Mouse (Mus musculus) intestine, embryonic 14.5 days (tissue): ENCODE measurements around the gene Sphk2. TPM values are rescaled to one million over a fixed set of nuclear protein-coding genes. Genes with fewer than 3 reads are reported as not detected.

Experiments used
- ATAC-seq: fragments of 200-750 bp; cut with Nextera tagmentation; replicated peaks from 2 replicates; pipeline ENCODE4 v1.8.0; 2017; ENCODE audit warnings: low read depth, moderate number of reproducible peaks, moderate TSS enrichment, moderate library complexity; ENCODE audit not compliant: low FRiP score, low TSS enrichment
- DNase-seq: peaks from one replicate; pipeline ENCODE4 v3.0.0-alpha.2; 2018; ENCODE audit warnings: low spot score
- H3K27ac ChIP-seq: fragments of 300-500 bp; sonication (generic); 2 replicates; pipeline ENCODE4 v1.5.1; 2014; ENCODE audit warnings: low read depth, mild to moderate bottlenecking, control low read depth
- H3K27me3 ChIP-seq: fragments of 300-500 bp; sonication (generic); replicated peaks from 2 replicates; pipeline ENCODE4 v1.6.1; 2014; ENCODE audit warnings: low read length, control low read depth; ENCODE audit not compliant: control insufficient read depth, insufficient read depth
- H3K36me3 ChIP-seq: fragments of 300-500 bp; sonication (generic); 2 replicates; pipeline ENCODE4 v1.6.1; 2014; ENCODE audit warnings: low read length, control low read depth; ENCODE audit not compliant: control insufficient read depth, insufficient read depth
- H3K4me1 ChIP-seq: fragments of 300-500 bp; sonication (generic); replicated peaks from 2 replicates; pipeline ENCODE4 v1.6.1; 2014; ENCODE audit warnings: low read length, control low read depth, mixed read lengths; ENCODE audit not compliant: control insufficient read depth, insufficient read depth
- H3K4me2 ChIP-seq: fragments of 300-500 bp; sonication (generic); 2 replicates; pipeline ENCODE4 v1.6.1; 2014; ENCODE audit warnings: low read length
- H3K4me3 ChIP-seq: fragments of 300-500 bp; sonication (generic); 2 replicates; pipeline ENCODE4 v1.5.1; 2014; ENCODE audit warnings: low read depth, low read length, control low read depth, mixed read lengths
- H3K9ac ChIP-seq: fragments of 300-500 bp; sonication (generic); 2 replicates; pipeline ENCODE4 v1.6.1; 2014; ENCODE audit warnings: mild to moderate bottlenecking, low read length
- H3K9me3 ChIP-seq: fragments of 300-500 bp; sonication (generic); 2 replicates; pipeline ENCODE4 v1.6.1; 2016; ENCODE audit warnings: low read length, control low read depth; ENCODE audit not compliant: control insufficient read depth
- WGBS: fragments of 180-500 bp; shearing (Covaris S2); extraction: QIAGEN DNeasy Blood & Tissue Kit; methylation state at CpG from one replicate; pipeline ENCODE4 v1.1.7; 2014; 5-methylcytosine and 5-hydroxymethylcytosine counted together
- polyA plus RNA-seq: library from polyadenylated mRNA; unstranded; fragments of >200 nt; fragmentation: Nextera tagmentation; extraction: Ambion mirVana; gene quantifications from 2 replicates; pipeline ENCODE4 v1.2.1, GENCODE M21; 2014

The Sphk2 gene
- polyA plus RNA-seq, 1 experiment from 2014 or later: 28.1 TPM

DNA sequence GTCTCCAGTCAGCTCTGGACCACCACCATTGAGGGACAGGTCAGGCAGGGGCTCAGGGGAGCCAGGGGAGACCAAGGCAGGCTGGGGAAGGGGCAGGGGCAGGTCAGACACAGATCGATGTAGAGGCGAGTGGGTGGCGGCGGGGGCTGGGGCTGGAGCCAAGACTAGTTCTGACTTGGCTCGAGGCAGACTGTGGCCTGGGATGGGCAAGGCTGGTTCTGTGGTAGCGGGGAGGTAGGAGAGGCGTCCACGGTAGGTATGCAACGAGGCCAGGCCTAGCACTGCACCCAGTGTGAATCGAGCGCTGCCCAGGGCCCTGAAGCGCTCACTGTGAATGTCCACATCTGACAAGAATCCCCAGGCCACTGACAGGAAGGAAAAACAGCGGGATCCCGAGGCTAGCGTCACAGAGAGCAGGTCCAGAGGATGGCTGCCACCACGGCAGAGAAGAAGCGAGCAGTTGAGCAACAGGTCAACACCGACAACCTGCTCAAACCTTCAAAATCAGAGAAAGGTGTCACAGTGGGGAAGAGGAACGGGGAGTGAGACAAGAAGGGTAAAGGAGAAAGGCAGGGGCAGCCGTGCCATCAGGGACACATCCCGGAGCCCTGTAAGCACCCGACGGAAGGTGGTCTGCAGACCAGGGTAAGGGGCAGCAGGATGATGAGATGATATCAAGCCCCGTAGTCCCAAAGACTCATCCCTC is 6.3 kb downstream of the Sphk2 start:
- no peaks in the 10 kb centered on the region for H3K9me3 ChIP-seq
- no peak overlapping the region for H3K9ac ChIP-seq
- H3K27ac ChIP-seq: no peak overlapping the region
- WGBS: 91% methylated on average over 24 of the region's 24 CpGs
- H3K4me3 ChIP-seq: no peak overlapping the region
- DNase-seq (no peak), ATAC-seq (no peak)
- H3K4me1 ChIP-seq: peaks cover 37% of the 10 kb centered on the region
- H3K27me3 ChIP-seq: no peaks in the 10 kb centered on the region
- no peak overlapping the region for H3K4me2 ChIP-seq
- H3K36me3 ChIP-seq: peaks cover 43% of the 10 kb centered on the region

DNA sequence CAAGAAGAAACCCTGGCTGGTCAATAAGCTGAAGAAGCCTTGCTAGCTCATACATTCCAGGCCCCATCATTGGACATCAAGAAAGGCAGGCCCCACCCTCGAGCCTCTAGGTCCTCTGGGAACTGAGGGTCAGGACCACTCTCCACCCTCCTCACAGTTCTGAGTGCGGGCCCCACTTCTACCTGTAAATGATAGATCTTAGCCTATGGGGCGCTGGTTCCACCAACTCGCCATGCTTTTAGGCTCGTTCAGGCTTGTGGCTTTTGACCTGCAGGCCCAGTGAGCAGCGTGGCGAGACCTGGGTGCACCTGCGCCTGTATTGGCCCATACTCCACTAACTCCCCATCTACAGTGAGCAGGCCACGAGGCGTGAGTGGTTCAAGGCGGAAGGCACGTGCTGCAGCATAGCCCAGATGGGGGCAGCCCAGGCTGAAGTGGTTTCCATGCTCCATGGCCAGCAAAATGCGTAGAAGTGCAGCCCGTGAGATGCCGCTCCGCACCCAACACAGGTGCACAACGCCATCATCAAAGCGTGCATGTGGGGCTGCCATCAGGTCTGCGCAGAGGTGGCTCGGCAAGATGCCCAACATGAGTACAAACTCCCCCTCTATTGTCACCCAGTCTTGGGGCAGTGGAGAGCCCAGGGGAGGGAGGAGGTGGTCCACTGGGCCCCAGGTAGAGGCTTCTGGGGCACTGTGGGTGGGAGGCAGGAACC is 7.2 kb downstream of the Sphk2 start:
- 91% methylated on average over 20 of the region's 20 CpGs for WGBS
- H3K4me2 ChIP-seq: no peak overlapping the region
- DNase-seq (no peak), ATAC-seq (no peak)
- H3K4me3 ChIP-seq: no peak overlapping the region
- H3K9ac ChIP-seq: no peak overlapping the region
- no peaks in the 10 kb centered on the region for H3K9me3 ChIP-seq
- H3K36me3 ChIP-seq: peaks cover 43% of the 10 kb centered on the region
- no peak overlapping the region for H3K27ac ChIP-seq
- H3K4me1 ChIP-seq: peaks cover 35% of the 10 kb centered on the region
- no peaks in the 10 kb centered on the region for H3K27me3 ChIP-seq

DNA sequence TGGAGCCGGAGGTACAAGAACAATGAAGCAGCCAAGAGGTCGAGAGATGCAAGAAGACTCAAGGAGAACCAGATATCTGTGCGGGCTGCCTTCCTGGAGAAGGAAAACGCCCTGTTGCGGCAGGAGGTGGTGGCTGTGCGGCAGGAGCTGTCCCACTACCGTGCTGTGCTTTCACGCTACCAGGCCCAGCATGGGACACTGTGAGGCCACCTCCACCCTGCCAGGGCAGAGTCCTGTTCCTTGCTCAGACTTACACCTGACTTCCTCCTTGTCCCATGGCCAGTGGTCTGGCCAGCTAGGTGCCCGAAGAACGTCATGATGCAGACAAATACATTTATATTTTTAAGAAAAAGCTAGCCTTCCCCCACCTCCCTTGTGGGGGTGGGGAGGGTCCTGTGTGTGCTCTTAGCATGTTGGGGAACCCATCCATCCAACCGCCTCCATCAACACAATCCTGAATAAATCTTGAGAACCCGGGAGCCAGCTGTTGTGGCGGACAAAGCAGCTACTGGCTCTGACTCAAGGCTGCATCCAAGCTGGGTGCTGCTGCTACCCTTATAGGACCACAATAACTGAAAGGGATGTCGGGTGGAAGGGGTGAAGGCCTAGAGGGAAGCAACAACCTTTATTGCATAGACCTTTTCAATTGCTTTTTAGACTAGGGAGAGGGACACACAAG is 8.0 kb downstream of the Sphk2 start:
- DNase-seq: no peak
- no peak for ATAC-seq
- no peak overlapping the region for H3K27ac ChIP-seq
- H3K36me3 ChIP-seq: peaks cover 43% of the 10 kb centered on the region
- H3K4me1 ChIP-seq: peaks cover 37% of the 10 kb centered on the region
- no peaks in the 10 kb centered on the region for H3K27me3 ChIP-seq
- H3K4me2 ChIP-seq: no peak overlapping the region
- H3K9ac ChIP-seq: no peak overlapping the region
- H3K9me3 ChIP-seq: no peaks in the 10 kb centered on the region
- WGBS: 71% methylated on average over 14 of the region's 14 CpGs
- H3K4me3 ChIP-seq: no peak overlapping the region

DNA sequence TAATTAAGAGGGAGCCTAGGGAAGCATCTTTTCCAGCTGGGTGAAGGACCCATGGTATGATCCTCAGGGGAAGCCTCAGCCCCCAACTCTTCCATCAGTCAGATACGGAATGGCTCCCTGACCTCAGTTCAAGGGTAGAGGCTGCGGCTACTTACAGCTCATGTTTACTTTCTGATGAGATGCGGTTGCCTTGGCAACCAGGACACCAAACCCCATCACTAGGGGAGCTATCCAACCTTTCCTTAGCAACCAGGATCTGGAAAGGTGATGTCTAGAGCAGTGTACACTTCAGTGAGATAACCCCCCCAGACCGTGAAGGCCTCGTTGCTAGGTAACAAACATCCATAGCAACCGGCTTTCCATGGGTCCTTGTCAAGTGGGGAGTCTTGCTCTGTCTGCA is 8.8 kb downstream of the Sphk2 start:
- Histone ChIP-seq H3K4me2 (no peak overlapping the region), H3K9ac (no peak overlapping the region), H3K4me1 (peaks cover 31% of the 10 kb centered on the region), H3K27me3 (no peaks in the 10 kb centered on the region), H3K36me3 (peaks cover 43% of the 10 kb centered on the region), H3K27ac (no peak overlapping the region), H3K9me3 (no peaks in the 10 kb centered on the region), H3K4me3 (no peak overlapping the region)
- DNase-seq (no peak), ATAC-seq (no peak)
- WGBS: 45% methylated on average over 6 of the region's 6 CpGs

DNA sequence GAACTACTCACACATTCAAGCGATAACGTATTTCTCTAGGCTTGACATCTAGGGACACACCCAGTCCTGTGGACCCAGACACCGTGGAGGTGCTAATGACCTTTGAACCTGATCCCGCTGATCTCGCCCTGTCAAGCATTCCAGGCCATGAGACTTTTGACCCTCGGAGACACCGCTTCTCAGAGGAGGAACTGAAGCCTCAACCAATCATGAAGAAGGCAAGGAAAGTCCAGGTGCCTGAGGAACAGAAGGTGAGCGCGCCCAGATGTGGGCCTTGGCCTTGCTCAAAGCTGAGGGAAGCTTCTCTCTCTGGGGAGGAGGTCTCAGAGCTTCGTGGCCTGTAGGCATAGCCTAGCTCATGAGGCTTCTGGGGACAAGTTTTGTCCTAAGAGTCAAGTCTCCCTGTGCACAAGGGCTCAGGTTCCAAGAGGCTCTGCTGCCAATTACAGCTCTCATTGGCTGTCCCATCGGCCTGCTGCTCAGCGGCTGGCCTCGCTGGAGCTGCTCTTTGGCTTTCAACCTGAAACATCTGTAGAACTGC is 9.5 kb downstream of the Sphk2 start:
- peak overlapping the region; percentile 34; the same call in 1 of the 2 replicates for H3K27ac ChIP-seq
- H3K36me3 ChIP-seq: peaks cover 39% of the 10 kb centered on the region
- peak overlapping the region; percentile 96 for H3K4me2 ChIP-seq
- no peak for DNase-seq
- no peaks in the 10 kb centered on the region for H3K9me3 ChIP-seq
- 30% methylated on average over 13 of the region's 13 CpGs for WGBS
- peaks cover 36% of the 10 kb centered on the region for H3K4me1 ChIP-seq
- ATAC-seq: no peak
- no peak overlapping the region for H3K4me3 ChIP-seq
- H3K27me3 ChIP-seq: no peaks in the 10 kb centered on the region
- no peak overlapping the region for H3K9ac ChIP-seq

DNA sequence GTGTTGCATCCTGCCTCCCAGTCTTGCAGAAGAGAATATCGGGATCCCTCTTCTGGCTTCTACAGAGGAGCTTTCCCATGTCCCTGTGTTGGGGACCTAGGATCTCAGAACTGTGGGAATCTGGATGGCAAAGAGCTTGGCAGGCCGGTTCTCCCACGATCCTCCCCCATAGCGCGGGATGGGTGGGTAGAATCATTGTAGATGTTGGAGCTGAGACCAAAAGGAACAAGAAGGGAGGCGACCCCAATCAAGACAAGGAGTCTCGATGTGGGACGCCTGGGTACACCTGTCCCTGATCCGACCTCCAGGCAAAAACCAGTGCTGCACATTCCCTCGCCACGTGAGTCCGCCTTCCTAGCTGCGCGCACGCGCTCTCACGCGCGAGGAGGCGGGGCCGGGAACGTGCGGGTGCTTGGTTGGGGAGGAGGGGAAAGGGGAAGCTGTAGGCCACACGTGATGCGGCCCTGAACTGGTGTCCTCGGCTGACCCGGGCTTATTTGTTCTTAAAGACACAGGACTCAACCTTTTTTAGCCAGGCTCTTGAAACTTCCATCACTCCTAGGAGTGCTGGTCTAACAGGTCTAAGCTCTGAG is 10.3 kb downstream of the Sphk2 start:
- no peaks in the 10 kb centered on the region for H3K27me3 ChIP-seq
- ATAC-seq (no peak; the same call in 1 of the 2 replicates), DNase-seq (peak; percentile 94)
- peak overlapping the region; percentile 8; the same call in 1 of the 2 replicates for H3K9ac ChIP-seq
- peak overlapping the region; percentile 65 for H3K4me3 ChIP-seq
- no peaks in the 10 kb centered on the region for H3K9me3 ChIP-seq
- peak overlapping the region; percentile 96 for H3K4me2 ChIP-seq
- peaks cover 36% of the 10 kb centered on the region for H3K4me1 ChIP-seq
- peaks cover 31% of the 10 kb centered on the region for H3K36me3 ChIP-seq
- peak overlapping the region; percentile 61 for H3K27ac ChIP-seq
- WGBS: under 1% methylated on average over 27 of the region's 27 CpGs

DNA sequence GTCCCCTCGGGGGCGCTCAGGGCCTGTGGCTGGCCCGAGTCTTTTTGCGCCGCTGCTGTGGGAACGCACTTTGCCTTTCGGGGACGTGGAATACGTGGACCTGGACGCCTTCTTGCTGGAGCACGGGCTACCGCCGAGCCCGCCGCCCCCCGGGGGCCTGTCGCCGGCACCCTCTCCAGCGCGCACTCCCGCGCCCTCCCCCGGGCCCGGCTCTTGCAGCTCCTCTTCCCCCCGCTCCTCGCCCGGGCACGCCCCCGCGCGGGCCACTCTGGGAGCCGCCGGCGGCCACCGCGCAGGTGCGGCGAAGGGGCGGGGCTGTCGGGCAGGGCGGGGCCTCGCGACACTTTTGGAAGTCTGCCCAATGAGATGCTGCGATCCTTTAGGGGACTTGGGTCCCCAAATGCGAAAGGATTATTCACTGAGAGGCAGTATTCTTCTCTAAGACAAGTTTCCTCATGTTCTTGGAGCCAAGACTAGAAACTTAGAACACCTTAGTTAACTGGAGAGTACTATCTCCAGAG is 11.0 kb downstream of the Sphk2 start:
- Histone ChIP-seq H3K9me3 (no peaks in the 10 kb centered on the region), H3K9ac (peak overlapping the region; percentile 69), H3K4me3 (peak overlapping the region; percentile 65), H3K36me3 (peaks cover 24% of the 10 kb centered on the region), H3K4me2 (peak overlapping the region; percentile 96), H3K4me1 (peaks cover 36% of the 10 kb centered on the region), H3K27me3 (no peaks in the 10 kb centered on the region), H3K27ac (peak overlapping the region; percentile 70)
- ATAC-seq (no peak), DNase-seq (peak; percentile 89)
- 2% methylated on average over 37 of the region's 45 CpGs for WGBS

DNA sequence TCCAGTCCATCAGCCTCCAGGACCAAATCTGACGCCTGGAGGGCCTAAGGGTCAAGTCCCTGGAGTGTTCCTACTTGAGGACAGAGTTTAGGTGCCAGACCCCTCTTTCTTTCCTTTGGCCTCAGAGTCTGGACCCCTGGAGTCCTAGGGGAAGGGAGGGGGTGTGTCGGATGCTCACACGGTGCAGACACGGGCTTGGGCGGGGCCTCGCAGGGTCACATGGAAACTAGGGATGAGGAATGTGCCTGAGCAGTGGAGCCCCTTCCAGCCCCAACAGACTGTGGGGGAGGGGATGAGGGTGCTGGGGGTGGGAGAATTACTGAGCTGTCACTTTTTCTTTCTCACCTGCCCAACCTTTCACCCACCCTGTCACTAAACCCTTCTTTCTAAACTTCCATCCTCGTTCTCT is 11.9 kb downstream of the Sphk2 start:
- Histone ChIP-seq H3K4me1 (peaks cover 36% of the 10 kb centered on the region), H3K36me3 (peaks cover 16% of the 10 kb centered on the region), H3K27me3 (no peaks in the 10 kb centered on the region; the same call in 1 of the 2 replicates), H3K4me2 (peak overlapping the region; percentile 96), H3K27ac (peak overlapping the region; percentile 73; the same call in 1 of the 2 replicates), H3K9ac (peak overlapping the region; percentile 69), H3K9me3 (no peaks in the 10 kb centered on the region), H3K4me3 (peak overlapping the region; percentile 65)
- DNase-seq (peak; percentile 83), ATAC-seq (peak; percentile 14; the same call in 1 of the 2 replicates)
- 2% methylated on average over 7 of the region's 7 CpGs for WGBS
